Mouse (Mus musculus) heart, postnatal 36 days (tissue): ENCODE measurements around the gene Pspc1. TPM values are rescaled to one million over a fixed set of nuclear protein-coding genes. Genes with fewer than 3 reads are reported as not detected.

Experiments used
- DNase-seq, 2 experiments: peaks; one replicate each; pipeline ENCODE4 v3.0.0; 2021 to 2022
- intact Hi-C: fragments of 180-260 bp; cut with DNase I; formaldehyde crosslinking; loops from one replicate; pipeline ENCODE4 v1.15.1; 2025
- total RNA-seq, 2 experiments: library from RNA; stranded (reverse); gene quantifications; 2 replicates each; pipeline ENCODE4 v1.2.3; 2021

Gene Pspc1
- total RNA-seq, 2 experiments from 2014 or later, result 14.9 to 16.2 TPM

GRCm38 (mm10) chr14:56705687-56706086 lies 72.4 kb downstream of the Pspc1 start:
- intact Hi-C loops, result no loop called here
- no peak for DNase-seq

DNA sequence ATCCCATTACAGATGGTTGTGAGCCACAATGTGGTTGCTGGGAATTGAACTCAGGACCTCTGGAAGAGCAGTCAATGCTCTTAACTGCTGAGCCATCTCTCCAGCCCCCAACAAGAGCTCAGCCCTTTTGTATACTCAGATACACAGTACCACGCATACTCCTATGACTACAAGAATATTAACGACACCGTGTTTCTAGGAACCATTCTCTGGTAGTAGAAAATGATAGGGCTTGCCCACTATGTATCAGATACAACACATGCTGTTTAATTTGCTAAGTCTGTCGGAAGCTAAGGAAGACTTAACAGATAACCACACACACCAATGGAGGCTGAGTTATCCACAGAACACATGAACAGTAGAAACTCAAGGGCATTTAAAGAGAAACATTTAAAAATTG lies 75.5 kb downstream of the Pspc1 start:
- no peak for DNase-seq
- intact Hi-C loops, result no loop called here

DNA sequence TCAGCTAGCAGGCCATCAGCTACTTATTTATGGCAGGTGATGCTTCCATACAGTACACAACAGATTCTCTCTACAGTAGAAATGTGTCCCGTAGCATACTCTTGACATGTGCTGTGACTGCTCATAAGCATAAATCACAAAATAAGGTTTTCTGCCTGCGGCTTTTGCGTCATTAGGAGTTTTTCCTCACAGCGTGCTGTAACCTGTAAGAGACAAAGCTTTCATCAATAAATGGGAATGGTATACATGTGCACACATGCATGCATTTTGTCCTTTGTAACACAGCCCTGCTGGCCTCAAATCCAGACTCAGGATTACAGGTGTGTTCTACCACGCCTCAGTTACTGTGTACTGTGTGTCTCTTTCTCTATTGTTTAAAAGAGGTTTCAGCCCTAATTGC lies 80.3 kb downstream of the Pspc1 start:
- DNase-seq, result no peak
- intact Hi-C loops, result no loop called here

GRCm38 (mm10) chr14:56695495-56695894 lies 82.6 kb downstream of the Pspc1 start:
- DNase-seq, result no peak
- intact Hi-C loops, result no loop called here

GRCm38 (mm10) chr14:56689766-56690165 lies 88.3 kb downstream of the Pspc1 start:
- intact Hi-C loops, result loop anchor here (5.0 kb wide), 1 partner anchor 103 kb away; no protein-coding TSS in a partner anchor
- no peak for DNase-seq

DNA sequence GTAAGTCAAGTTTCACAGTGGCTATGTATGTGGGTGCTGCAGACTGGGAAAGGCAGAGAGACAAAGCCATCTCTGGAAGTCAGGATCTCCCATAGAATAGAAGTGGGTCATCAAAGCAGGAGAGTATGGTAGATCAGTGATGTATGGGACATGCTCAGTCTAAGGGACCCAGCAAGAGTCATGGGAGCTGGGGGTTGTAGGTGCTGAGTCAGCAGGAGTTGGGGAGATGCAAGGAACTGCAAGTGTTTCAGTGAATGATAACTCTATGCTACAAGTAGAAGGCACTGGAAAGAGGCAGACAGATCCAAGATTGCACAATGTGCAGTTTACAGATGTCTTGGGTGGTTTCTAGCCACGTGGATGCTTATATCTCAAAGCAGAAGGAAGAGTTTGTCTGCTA lies 89.0 kb downstream of the Pspc1 start:
- intact Hi-C loops, result no loop called here
- DNase-seq, result no peak

DNA sequence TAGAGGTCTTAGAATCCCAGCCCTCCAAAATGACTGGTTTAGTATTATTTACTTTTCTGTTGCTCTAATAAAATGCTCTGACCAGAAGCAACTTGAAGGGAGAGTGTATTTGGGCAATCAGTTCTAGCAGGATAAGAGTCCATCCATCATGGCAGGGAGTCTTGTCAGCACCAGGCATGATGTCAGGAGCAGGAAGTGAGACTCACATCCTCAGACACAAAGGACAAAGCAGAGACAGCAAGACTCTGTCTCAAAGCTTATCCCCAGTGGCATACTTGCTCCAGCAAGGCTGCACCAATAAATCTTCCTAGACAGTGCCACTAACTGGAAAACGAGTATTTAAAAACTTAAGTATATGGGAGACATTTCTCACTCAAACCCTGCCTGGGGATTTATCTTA lies 92.7 kb downstream of the Pspc1 start:
- intact Hi-C loops, result no loop called here
- no peak for DNase-seq

Other genes with a start within 250 kb of the Pspc1 start
- gene Cenpj, start 202.9 kb downstream of the Pspc1 start, total RNA-seq, result 1 to 10 TPM; 2.5 to 3.1 TPM
- gene Parp4, start 202.7 kb downstream of the Pspc1 start, total RNA-seq, result 10 to 100 TPM; 27.9 to 31.1 TPM
- 10 to 100 TPM; 21.7 to 31.8 TPM for gene Mphosph8, start 110.1 kb downstream of the Pspc1 start, total RNA-seq
- gene Zmym5, start 33.4 kb upstream of the Pspc1 start, total RNA-seq, result 10 to 100 TPM; 23.9 to 26.5 TPM
- 10 to 100 TPM; 33.3 to 42.0 TPM for gene Zmym2, start 108.3 kb upstream of the Pspc1 start, total RNA-seq